ENCODE assay signal across 17 mouse cellular contexts in the genomic region with DNA sequence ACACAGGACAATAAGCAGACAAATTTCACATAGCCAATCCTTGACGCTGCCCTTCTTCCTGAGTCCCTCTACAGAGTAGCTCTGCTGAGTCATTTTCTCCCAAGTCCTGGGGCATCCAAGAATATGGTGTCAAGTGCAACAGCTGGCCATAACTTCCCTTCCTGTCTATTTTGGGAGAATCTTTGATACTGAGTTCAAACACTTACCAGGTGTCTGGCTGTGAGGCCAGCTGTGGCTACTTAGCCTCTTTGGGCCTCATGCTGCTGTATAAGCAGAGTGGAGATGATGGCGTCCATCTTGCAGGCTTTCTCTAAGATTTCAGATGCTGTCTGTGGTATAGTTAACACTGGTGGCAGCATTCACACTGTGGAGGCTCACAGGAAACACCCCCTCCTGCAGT.
"Had no signal": no experiment of that assay in that cellular context is flagged by ENCODE, and none has a peak within 500 bp of the region (broad histone marks: within the 10 kb centered on the region; RNA-seq: fewer than 3 reads in every experiment).

No protein-coding gene starts in this region.

- H3K4me3 ChIP-seq: neural tube, embryonic 12.5 days; neural tube, embryonic 13.5 days; neural tube, embryonic 15.5 days; stomach, embryonic 15.5 days had no signal

- H3K27me3 ChIP-seq: neural tube, embryonic 12.5 days; neural tube, embryonic 13.5 days; neural tube, embryonic 15.5 days; stomach, embryonic 15.5 days had no signal

- H3K27ac ChIP-seq: neural tube, embryonic 12.5 days; neural tube, embryonic 13.5 days; neural tube, embryonic 15.5 days; stomach, embryonic 15.5 days; stomach, postnatal 0 days had no signal

- H3K4me1 ChIP-seq: neural tube, embryonic 12.5 days; neural tube, embryonic 13.5 days; neural tube, embryonic 15.5 days; stomach, embryonic 15.5 days had no signal

- H3K9me3 ChIP-seq: neural tube, embryonic 15.5 days; stomach, embryonic 15.5 days had no signal

- DNase-seq: retina, postnatal 1 day; right cerebral cortex, adult 18-20 months; right cerebral cortex, postnatal 14 days; right cerebral cortex, postnatal 25 days; right cerebral cortex, postnatal 4 days; spleen, adult 18-20 months; thymus, adult 18-20 months; thymus, adult 2 months; thymus, postnatal 14 days; thymus, postnatal 25 days; thymus, postnatal 36 days; thymus, postnatal 4 days had no signal

- H3K4me2 ChIP-seq: neural tube, embryonic 12.5 days; neural tube, embryonic 13.5 days; neural tube, embryonic 15.5 days; stomach, embryonic 15.5 days had no signal

- H3K9ac ChIP-seq: neural tube, embryonic 12.5 days; neural tube, embryonic 13.5 days; neural tube, embryonic 15.5 days; stomach, embryonic 15.5 days had no signal

- H3K36me3 ChIP-seq: neural tube, embryonic 12.5 days; neural tube, embryonic 13.5 days; neural tube, embryonic 15.5 days; stomach, embryonic 15.5 days had no signal
